Mouse (Mus musculus): ENCODE results near the gene Mme. TPM values are rescaled to one million over a fixed set of nuclear protein-coding genes. Genes with fewer than 3 reads are reported as not detected.

Gene Mme
- polyA plus RNA-seq, 1 experiment from 2014 or later = 0.19 TPM

DNA sequence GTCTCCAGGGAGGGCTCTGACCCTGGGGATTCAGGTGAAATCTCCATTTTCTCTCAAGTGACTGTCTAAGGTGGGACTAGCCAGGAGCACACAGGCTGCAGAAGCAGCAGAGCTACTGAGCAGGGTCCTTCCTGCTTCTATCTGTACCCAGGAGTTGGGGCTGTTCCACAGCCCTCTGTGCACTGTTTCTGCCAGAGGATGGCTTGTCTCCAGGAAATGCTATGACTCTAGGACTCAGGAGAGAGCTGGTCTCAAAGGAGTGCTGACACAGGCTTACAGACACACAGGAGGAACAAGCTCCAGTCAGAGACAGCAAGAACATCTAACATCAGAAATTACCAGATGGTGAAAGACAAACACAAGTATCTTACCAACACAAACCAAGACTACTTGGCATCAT, 176.4 kb downstream of the Mme start:
- no peaks in the 10 kb centered on the region for H3K36me3 ChIP-seq (ENCODE audit: control insufficient read depth, insufficient read depth, low read length)
- H3K9ac ChIP-seq (ENCODE audit: low read length) = no peak overlapping the region
- H3K4me3 ChIP-seq (ENCODE audit: low read depth, low read length) = no peak overlapping the region
- no peak for TF ChIP-seq CTCF (IDR thresholded peaks at IDR 0.05; ENCODE audit: low read depth)
- TF ChIP-seq EP300 (optimal IDR thresholded peaks at IDR 0.05) = no peak
- no peaks in the 10 kb centered on the region for H3K27me3 ChIP-seq (ENCODE audit: control insufficient read depth, insufficient read depth, low read length)
- H3K4me2 ChIP-seq (replicated peaks; ENCODE audit: low read depth) = no peak overlapping the region
- ATAC-seq (ENCODE audit: low FRiP score, low TSS enrichment) = no peak
- H3K4me1 ChIP-seq (replicated peaks; ENCODE audit: control insufficient read depth, insufficient read depth) = no peaks in the 10 kb centered on the region
- H3K9me3 ChIP-seq (ENCODE audit: control insufficient read depth, low read length) = no peaks in the 10 kb centered on the region
- DNase-seq (ENCODE audit: low spot score) = no peak
- no peak overlapping the region for H3K27ac ChIP-seq (replicated peaks)

DNA sequence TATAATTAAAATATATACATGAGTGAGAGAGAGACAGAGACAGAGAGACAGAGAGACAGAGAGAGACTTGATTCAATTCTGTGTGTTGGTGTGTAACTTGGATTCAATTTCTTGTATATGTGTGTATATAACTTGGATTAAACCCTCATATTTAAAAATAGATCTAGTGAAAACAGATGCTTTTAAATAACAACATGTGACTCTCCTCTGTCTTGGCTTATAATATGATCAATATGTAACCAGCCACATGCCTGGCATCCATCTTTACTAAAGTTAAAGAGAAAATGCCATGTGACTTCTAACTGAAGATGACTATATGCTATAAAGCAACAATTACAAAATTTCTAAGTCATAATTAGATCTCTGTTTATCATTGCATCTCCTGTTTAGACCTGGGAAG, 182.2 kb downstream of the Mme start:
- Histone ChIP-seq H3K4me3 (ENCODE audit: low read depth, low read length) (no peak overlapping the region), H3K9ac (ENCODE audit: low read length) (no peak overlapping the region), H3K4me2 (replicated peaks; ENCODE audit: low read depth) (no peak overlapping the region), H3K27me3 (ENCODE audit: control insufficient read depth, insufficient read depth, low read length) (no peaks in the 10 kb centered on the region), H3K36me3 (ENCODE audit: control insufficient read depth, insufficient read depth, low read length) (no peaks in the 10 kb centered on the region), H3K4me1 (replicated peaks; ENCODE audit: control insufficient read depth, insufficient read depth) (no peaks in the 10 kb centered on the region), H3K9me3 (ENCODE audit: control insufficient read depth, low read length) (no peaks in the 10 kb centered on the region), H3K27ac (replicated peaks) (no peak overlapping the region)
- no peak for ATAC-seq (ENCODE audit: low FRiP score, low TSS enrichment)
- no peak for DNase-seq (ENCODE audit: low spot score)
- no peak for TF ChIP-seq CTCF (IDR thresholded peaks at IDR 0.05; ENCODE audit: low read depth)
- no peak for TF ChIP-seq EP300 (optimal IDR thresholded peaks at IDR 0.05)

Other genes with a start within 250 kb of the Mme start
- gene Gm34302, start 242.3 kb downstream of the Mme start, polyA plus RNA-seq (2015; fragmentation: Nextera tagmentation; extraction: Ambion mirVana) = not detected in 2 replicates